Mouse (Mus musculus) c-Kit-positive CD71-positive TER-119-negative erythroid progenitor cells, embryonic 14.5 days (primary cell): ENCODE data around the gene Kif26a.

Experiments used
- DNase-seq: peaks from one replicate; pipeline ENCODE4 v3.0.0-alpha.2; 2013; ENCODE audit warnings: low read depth

Gene Kif26a

GRCm38 (mm10) chr12:112217681-112218080 lies 71.7 kb downstream of the Kif26a start:
- DNase-seq = no peak

DNA sequence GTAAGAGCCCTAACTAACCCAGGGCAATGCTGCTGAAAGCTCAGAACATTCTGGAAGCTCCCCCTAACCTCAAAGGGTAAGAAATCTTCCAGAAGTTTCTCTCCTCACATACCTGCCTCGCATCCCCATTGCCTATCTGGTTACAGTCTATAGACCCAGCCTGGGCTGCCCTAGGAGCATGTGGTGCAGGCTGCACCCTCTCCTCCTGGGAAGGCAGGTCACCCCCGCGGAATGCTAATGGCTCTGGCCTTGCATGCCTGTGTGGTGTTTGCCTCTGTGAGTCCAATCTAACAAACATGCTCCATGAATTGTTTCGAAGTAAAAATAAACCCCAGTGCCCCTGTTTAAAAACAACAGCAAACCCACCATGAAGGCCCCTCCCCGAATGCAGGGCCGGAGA lies 75.3 kb downstream of the Kif26a start:
- DNase-seq = no peak

DNA sequence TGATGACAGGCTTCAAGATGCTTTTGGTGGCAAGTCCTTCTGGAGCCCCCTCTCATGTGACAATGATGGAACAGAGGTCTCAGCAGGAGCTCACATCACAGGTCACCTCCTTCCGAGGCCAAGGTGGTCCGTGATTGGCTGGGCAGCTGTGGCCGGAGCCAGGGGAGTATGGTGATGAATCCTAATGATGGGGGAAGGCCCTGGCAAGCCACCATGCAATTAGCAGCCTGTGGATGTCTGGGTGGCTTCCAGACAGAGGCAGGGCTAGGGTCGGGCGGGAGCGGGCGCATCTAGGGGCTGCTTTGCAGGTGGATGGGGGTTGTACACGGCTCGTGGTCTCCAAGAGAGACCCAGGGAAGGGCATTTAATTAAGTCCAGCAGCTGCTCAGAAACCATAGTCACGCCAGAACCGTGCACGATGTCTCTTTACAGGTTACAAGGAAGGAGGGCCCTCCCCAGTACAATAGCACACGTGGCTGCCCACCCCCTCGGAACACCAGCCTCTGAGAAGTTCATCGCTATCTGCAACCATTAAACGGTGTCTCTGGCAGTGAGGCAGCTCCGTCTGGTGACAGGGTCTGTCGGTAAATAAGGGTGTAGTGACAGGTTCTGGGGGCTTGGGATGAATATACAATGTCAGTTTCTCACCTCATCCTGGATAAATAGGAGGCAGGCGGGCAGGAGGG lies 75.9 kb downstream of the Kif26a start:
- no peak for DNase-seq

DNA sequence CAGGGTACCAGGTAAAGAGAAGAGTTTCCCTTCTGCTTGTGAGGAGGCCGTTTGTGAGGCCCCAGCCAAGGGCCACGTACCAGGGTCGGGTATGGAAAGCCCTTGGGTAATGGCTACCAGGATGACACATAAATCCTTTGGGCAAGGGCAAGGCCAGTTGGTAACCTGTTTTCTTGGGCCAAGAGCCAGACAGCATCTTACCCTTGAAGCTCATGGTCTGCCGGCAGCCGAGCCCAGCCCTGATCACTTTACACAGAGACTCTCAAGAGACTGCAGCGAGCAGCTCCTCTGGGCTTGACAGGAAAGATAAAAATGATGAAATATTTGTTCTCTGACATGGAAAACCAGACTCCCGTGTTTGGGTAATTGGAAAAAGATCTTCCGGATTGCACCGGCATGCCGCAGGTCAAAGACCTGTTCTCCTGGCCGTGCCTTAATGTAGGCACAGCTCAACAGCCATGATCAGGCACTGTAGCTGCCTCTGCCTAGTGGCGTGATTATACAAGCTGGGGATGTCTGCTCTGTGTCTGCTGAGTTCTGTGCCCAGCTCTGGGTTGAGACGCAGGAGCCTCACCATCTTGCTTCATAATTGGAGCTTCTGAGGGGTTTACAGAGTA lies 77.8 kb downstream of the Kif26a start:
- no peak for DNase-seq

DNA sequence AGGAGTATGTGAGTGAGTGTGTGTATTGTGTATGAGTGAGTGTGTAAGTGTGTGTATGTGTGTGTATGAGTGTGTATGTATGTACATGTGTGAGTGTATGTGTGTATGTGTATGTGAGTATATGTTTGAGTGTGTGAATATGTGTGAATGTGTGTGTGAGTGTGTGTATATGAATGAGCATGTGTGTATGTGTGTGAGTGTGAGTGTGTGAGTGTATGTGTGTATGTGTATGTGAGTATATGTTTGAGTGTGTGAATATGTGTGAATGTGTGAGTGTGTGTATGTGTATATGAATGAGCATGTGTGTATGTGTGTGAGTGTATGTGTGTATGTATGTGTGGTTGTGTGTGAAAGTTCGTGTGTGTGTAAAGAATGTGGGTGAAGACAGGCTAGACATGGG lies 80.2 kb downstream of the Kif26a start:
- no peak for DNase-seq

- no peak for DNase-seq
Measured at GRCm38 (mm10) chr12:112226656-112227055, 80.6 kb downstream of the Kif26a start.

DNA sequence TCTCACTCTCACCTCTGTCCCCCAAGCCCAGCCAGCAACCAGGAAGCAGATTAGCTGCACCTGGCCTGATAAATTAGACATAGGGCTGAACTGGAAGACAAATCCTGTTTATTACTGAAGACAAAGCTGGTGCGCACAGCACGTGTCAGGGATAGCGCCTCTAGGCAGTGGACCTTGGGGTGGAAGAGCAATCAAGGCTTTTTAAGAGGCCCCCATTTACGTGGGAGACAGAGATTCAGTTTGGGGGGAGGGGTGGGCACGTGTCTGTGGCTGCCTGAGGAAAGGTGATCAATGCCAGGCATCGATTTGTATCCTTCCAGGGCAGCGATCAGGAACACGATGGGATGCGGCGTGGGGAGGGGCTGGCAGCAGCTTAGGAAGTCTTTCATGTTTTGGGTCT lies 83.1 kb downstream of the Kif26a start:
- no peak for DNase-seq

DNA sequence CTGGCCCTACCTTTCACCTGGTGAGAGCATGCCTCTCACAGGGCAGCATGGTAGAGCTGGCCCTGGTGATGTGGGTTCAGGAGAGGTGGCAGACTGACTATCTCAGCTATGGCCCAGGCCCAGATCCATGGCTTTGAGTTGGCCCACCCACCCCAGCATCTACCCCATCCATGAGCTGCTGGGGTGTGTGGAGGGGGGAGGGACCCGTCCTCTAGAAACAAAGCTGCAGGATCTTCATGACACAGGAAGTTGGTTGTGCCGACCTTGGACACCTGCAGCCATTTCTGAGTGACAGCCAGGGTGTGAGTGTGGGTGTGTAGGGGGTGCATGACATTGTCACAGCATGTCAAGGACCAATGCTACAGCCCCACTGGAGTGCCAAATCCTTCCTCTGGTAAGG lies 84.2 kb downstream of the Kif26a start:
- DNase-seq = no peak
